Mouse (Mus musculus) stomach, embryonic 15.5 days (tissue): ENCODE results near the gene Vstm2l. TPM values are rescaled to one million over a fixed set of nuclear protein-coding genes. Genes with fewer than 3 reads are reported as not detected.

Source experiments
- polyA plus RNA-seq: library from polyadenylated mRNA; unstranded; fragments of >200 nt; fragmentation: Nextera tagmentation; extraction: Ambion mirVana; gene quantifications from 2 replicates; pipeline ENCODE4 v1.2.1, GENCODE M21; 2015

The Vstm2l gene
- polyA plus RNA-seq, 1 experiment from 2014 or later, result 0.53 TPM

Other genes starting within 250 kb of the Vstm2l start
- gene Ctnnbl1, start 177.3 kb upstream of the Vstm2l start, polyA plus RNA-seq, result 45.5 and 47.0 TPM in 2 replicates
- gene Tti1, start 113.8 kb downstream of the Vstm2l start, polyA plus RNA-seq, result 18.2 and 22.2 TPM in 2 replicates
- gene Rprd1b, start 113.8 kb downstream of the Vstm2l start, polyA plus RNA-seq, result 40.7 and 41.2 TPM in 2 replicates
- 91.7 and 93.1 TPM in 2 replicates for gene Tgm2, start 231.8 kb downstream of the Vstm2l start, polyA plus RNA-seq